Mouse (Mus musculus): Measurements from ENCODE around the gene Kcng4. TPM values are rescaled to one million over a fixed set of nuclear protein-coding genes. Genes with fewer than 3 reads are reported as not detected.

Gene Kcng4
- polyA plus RNA-seq, 1 experiment from 2014 or later: not detected

DNA sequence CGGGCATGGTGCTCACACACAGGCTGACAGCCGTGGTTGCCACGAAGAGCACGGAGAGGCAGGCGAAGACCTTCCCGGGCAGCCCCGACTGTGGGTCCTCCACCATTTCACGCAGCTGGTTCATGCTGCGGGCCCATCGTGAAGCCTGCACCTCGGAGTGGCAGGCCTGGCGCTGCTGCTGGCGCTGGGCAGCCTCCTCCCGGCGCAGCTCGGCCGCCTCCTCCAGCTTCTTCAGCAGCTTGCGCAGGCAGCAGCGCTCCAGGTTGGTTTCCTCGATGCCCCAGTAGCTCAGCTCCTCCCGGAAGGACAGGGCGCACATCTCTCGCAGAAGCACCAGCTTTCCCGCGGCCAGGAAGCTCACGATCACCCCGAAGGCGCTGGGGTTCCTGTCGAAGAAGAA is 2.6 kb downstream of the Kcng4 start:
- no peak overlapping the region for H3K4me3 ChIP-seq (ENCODE audit: control insufficient read depth in 1 of 2, insufficient read depth in 1 of 2, low read depth in 1 of 2, low read length in 2 of 2)
- H3K27me3 ChIP-seq (ENCODE audit: control insufficient read depth, insufficient read depth, low read length): peaks cover 25% of the 10 kb centered on the region
- WGBS: 38% methylated on average over 29 of the region's 29 CpGs

DNA sequence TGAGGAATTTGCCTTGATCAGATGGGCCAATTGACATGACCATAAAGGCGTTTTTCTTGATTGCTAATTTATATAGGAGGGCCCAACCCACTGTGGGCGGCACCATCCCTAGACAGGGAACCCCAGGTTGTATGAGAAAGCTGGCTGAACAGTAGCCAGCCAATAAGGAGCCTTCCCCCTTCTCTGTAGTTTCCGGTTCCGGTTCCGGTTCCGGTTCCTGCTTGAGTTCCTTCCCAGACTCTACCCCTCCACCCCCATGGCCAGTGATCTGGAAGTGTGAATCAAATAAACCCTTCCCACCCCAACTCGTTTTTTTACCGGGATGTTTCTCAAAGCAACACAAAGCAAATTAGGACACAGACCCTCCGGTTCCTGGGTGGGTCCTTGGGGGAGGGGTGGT is 3.2 kb downstream of the Kcng4 start:
- H3K9me3 ChIP-seq (ENCODE audit: control insufficient read depth, low read length): no peaks in the 10 kb centered on the region
- H3K4me3 ChIP-seq (ENCODE audit: control insufficient read depth in 1 of 2, insufficient read depth in 1 of 2, low read depth in 1 of 2, low read length in 2 of 2): no peak overlapping the region
- H3K4me2 ChIP-seq (ENCODE audit: low read length): no peak overlapping the region
- peaks cover 10 to 15% of the 10 kb centered on the region in 2 experiments; a peak in 2 of 4 replicates for H3K4me1 ChIP-seq (ENCODE audit: control insufficient read depth in 2 of 2, insufficient read depth in 2 of 2, low read length in 2 of 2)
- H3K27ac ChIP-seq (replicated peaks in 1 of 2; ENCODE audit: control insufficient read depth in 1 of 2, insufficient read depth in 1 of 2, low read depth in 2 of 2, low read length in 2 of 2): no peak overlapping the region
- 82% methylated on average over 9 of the region's 9 CpGs for WGBS
- no peak for ATAC-seq (ENCODE audit: insufficient number of reproducible peaks, insufficient read depth, low FRiP score, low read depth)
- H3K9ac ChIP-seq (ENCODE audit: low read length): no peak overlapping the region
- H3K36me3 ChIP-seq (ENCODE audit: control insufficient read depth, insufficient read depth, low read length): no peaks in the 10 kb centered on the region
- H3K27me3 ChIP-seq (ENCODE audit: control insufficient read depth, insufficient read depth, low read length): peaks cover 25% of the 10 kb centered on the region

More for the DNA sequence above, 2.6 kb downstream of the Kcng4 start:
- H3K4me1 ChIP-seq (ENCODE audit: control insufficient read depth in 2 of 2, insufficient read depth in 2 of 2, low read length in 2 of 2): peaks cover 9 to 11% of the 10 kb centered on the region in 2 experiments; a peak in 2 of 4 replicates
- no peaks in the 10 kb centered on the region for H3K36me3 ChIP-seq (ENCODE audit: control insufficient read depth, insufficient read depth, low read length)
- no peak overlapping the region for H3K9ac ChIP-seq (ENCODE audit: low read length)
- H3K27ac ChIP-seq (replicated peaks in 1 of 2; ENCODE audit: control insufficient read depth in 1 of 2, insufficient read depth in 1 of 2, low read depth in 2 of 2, low read length in 2 of 2): no peak overlapping the region
- no peak overlapping the region for H3K4me2 ChIP-seq (ENCODE audit: low read length)
- H3K9me3 ChIP-seq (ENCODE audit: control insufficient read depth, low read length): no peaks in the 10 kb centered on the region
- ATAC-seq (ENCODE audit: insufficient number of reproducible peaks, insufficient read depth, low FRiP score, low read depth): no peak

DNA sequence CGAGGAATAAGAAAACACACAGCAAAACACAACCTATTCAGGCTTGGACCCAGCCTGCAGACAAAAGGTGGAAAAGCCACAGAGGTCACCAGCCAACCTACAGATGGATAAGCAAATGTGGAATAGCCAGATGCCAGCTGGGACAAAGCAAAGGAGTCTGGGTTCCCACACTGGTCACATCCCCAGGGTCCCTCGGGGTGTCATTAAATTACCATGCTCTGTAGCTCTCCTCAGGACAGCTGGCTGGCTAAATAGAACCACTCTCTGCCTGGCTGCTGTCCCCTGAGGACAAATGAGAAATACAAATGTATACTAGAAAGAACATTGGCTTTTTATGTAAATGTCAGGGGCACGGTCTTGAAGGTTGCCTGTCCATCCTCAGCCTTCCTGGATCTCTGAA is 4.6 kb downstream of the Kcng4 start:
- peaks cover 23% of the 10 kb centered on the region for H3K27me3 ChIP-seq (ENCODE audit: control insufficient read depth, insufficient read depth, low read length)
- H3K9ac ChIP-seq (ENCODE audit: low read length): no peak overlapping the region
- H3K9me3 ChIP-seq (ENCODE audit: control insufficient read depth, low read length): no peaks in the 10 kb centered on the region
- peaks cover 8 to 10% of the 10 kb centered on the region in 2 experiments; a peak in 2 of 4 replicates for H3K4me1 ChIP-seq (ENCODE audit: control insufficient read depth in 2 of 2, insufficient read depth in 2 of 2, low read length in 2 of 2)
- ATAC-seq (ENCODE audit: insufficient number of reproducible peaks, insufficient read depth, low FRiP score, low read depth): no peak
- H3K4me3 ChIP-seq (ENCODE audit: control insufficient read depth in 1 of 2, insufficient read depth in 1 of 2, low read depth in 1 of 2, low read length in 2 of 2): no peak overlapping the region
- no peak overlapping the region for H3K27ac ChIP-seq (replicated peaks in 1 of 2; ENCODE audit: control insufficient read depth in 1 of 2, insufficient read depth in 1 of 2, low read depth in 2 of 2, low read length in 2 of 2)
- H3K36me3 ChIP-seq (ENCODE audit: control insufficient read depth, insufficient read depth, low read length): no peaks in the 10 kb centered on the region
- no peak overlapping the region for H3K4me2 ChIP-seq (ENCODE audit: low read length)
- WGBS: 66% methylated on average over 3 of the region's 3 CpGs

DNA sequence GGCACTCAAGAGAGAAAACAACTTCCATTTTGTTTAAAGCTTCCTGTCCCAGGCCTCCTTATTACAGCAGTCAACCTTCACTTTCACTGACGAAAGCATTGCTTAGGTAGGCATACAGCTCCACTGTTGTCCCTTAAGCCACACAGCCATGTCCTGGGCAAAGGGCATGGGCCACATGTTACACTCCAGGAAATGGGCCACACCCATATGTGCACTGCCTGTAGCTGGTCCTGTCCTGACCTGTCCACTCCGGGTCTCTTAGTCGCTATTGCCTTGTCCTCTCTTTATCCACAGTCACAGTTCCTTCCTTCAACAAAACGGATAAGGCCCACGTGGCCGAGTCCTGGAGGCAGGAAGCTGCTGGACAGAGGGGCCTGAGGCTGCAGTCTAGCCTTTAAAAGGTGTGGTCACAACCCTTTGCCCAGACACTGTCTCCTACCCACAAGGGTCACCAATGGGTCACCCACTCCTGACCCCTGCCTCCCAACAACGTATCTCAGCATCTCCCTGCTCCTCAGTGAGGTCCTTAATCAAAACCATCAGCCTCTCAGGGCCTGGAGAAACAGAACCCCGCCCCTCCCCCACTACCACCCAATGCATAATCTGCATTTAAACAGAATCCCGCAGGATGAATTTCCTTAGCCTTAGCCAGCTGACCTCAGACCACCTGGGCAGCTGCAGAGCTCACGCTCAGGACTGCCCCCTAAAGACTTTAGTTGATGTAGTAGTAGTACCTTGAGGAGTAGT is 7.7 kb downstream of the Kcng4 start:
- Histone ChIP-seq H3K4me1 (ENCODE audit: control insufficient read depth in 2 of 2, insufficient read depth in 2 of 2, low read length in 2 of 2) (0 out of 4 replicates have a peak, but pooled peaks cover 2 to 5% of the 10 kb centered on the region in 2 experiments), H3K27ac (replicated peaks in 1 of 2; ENCODE audit: control insufficient read depth in 1 of 2, insufficient read depth in 1 of 2, low read depth in 2 of 2, low read length in 2 of 2) (no peak overlapping the region), H3K9me3 (ENCODE audit: control insufficient read depth, low read length) (no peaks in the 10 kb centered on the region), H3K4me2 (ENCODE audit: low read length) (no peak overlapping the region), H3K36me3 (ENCODE audit: control insufficient read depth, insufficient read depth, low read length) (no peaks in the 10 kb centered on the region), H3K4me3 (ENCODE audit: control insufficient read depth in 1 of 2, insufficient read depth in 1 of 2, low read depth in 1 of 2, low read length in 2 of 2) (no peak overlapping the region), H3K27me3 (ENCODE audit: control insufficient read depth, insufficient read depth, low read length) (peaks cover 14% of the 10 kb centered on the region; the same call in 1 of the 2 replicates), H3K9ac (ENCODE audit: low read length) (no peak overlapping the region)
- WGBS: 37% methylated on average over 10 of the region's 10 CpGs
- no peak for ATAC-seq (ENCODE audit: insufficient number of reproducible peaks, insufficient read depth, low FRiP score, low read depth)

DNA sequence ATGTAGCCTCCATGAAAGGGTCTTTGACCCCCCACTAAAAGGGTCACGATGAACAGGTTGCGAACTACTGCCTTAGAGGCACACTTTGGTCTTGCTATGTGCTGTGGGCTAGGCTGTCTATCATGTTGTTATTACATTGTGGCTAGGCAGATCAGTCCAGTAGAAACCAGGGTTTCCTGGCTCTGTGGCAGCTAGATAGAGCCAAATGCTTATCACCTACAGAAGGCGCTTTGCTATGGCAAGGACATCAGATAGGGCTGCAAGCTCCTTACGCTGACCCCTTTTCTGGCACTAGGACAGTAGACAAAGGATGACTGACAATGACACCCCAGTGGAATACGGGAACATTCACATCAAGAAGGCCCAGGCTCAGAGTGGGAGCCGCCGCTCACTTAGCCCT is 8.3 kb downstream of the Kcng4 start:
- no peak overlapping the region for H3K4me2 ChIP-seq (ENCODE audit: low read length)
- H3K27me3 ChIP-seq (ENCODE audit: control insufficient read depth, insufficient read depth, low read length): peaks cover 12% of the 10 kb centered on the region; the same call in 1 of the 2 replicates
- H3K9ac ChIP-seq (ENCODE audit: low read length): no peak overlapping the region
- H3K4me3 ChIP-seq (ENCODE audit: control insufficient read depth in 1 of 2, insufficient read depth in 1 of 2, low read depth in 1 of 2, low read length in 2 of 2): no peak overlapping the region
- WGBS: 66% methylated on average over 7 of the region's 7 CpGs
- H3K36me3 ChIP-seq (ENCODE audit: control insufficient read depth, insufficient read depth, low read length): no peaks in the 10 kb centered on the region
- 0 out of 4 replicates have a peak, but pooled peaks cover 2 to 5% of the 10 kb centered on the region in 2 experiments for H3K4me1 ChIP-seq (ENCODE audit: control insufficient read depth in 2 of 2, insufficient read depth in 2 of 2, low read length in 2 of 2)
- H3K9me3 ChIP-seq (ENCODE audit: control insufficient read depth, low read length): no peaks in the 10 kb centered on the region
- ATAC-seq (ENCODE audit: insufficient number of reproducible peaks, insufficient read depth, low FRiP score, low read depth): no peak
- H3K27ac ChIP-seq (replicated peaks in 1 of 2; ENCODE audit: control insufficient read depth in 1 of 2, insufficient read depth in 1 of 2, low read depth in 2 of 2, low read length in 2 of 2): no peak overlapping the region

DNA sequence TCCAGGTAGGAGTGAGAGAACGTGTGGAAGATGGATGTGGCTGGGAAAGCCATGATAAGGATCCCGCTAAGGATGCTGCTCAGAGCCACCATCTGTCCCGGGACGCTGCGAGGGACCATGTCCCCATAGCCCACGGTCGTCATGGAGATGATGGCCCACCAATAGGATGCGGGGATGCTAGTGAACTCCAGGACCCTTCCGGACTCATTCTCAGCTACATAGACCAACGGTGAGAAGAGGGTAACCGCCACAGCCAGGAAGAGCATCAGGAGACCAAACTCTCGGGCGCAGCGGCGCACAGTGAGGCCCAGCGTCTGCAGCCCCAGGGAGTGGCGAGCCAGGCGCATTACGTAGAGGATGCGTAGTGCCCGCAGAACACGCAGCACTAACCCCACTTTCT is 9.7 kb downstream of the Kcng4 start:
- Histone ChIP-seq H3K4me1 (ENCODE audit: control insufficient read depth in 2 of 2, insufficient read depth in 2 of 2, low read length in 2 of 2) (peaks cover 5 to 8% of the 10 kb centered on the region in 2 experiments; a peak in 3 of 4 replicates), H3K27me3 (ENCODE audit: control insufficient read depth, insufficient read depth, low read length) (0 out of 2 replicates have a peak, but pooled peaks cover 5% of the 10 kb centered on the region), H3K36me3 (ENCODE audit: control insufficient read depth, insufficient read depth, low read length) (no peaks in the 10 kb centered on the region), H3K4me2 (ENCODE audit: low read length) (no peak overlapping the region), H3K9ac (ENCODE audit: low read length) (no peak overlapping the region), H3K9me3 (ENCODE audit: control insufficient read depth, low read length) (no peaks in the 10 kb centered on the region), H3K4me3 (ENCODE audit: control insufficient read depth in 1 of 2, insufficient read depth in 1 of 2, low read depth in 1 of 2, low read length in 2 of 2) (no peak overlapping the region), H3K27ac (replicated peaks in 1 of 2; ENCODE audit: control insufficient read depth in 1 of 2, insufficient read depth in 1 of 2, low read depth in 2 of 2, low read length in 2 of 2) (no peak overlapping the region)
- no peak for ATAC-seq (ENCODE audit: insufficient number of reproducible peaks, insufficient read depth, low FRiP score, low read depth)
- 70% methylated on average over 22 of the region's 22 CpGs for WGBS

DNA sequence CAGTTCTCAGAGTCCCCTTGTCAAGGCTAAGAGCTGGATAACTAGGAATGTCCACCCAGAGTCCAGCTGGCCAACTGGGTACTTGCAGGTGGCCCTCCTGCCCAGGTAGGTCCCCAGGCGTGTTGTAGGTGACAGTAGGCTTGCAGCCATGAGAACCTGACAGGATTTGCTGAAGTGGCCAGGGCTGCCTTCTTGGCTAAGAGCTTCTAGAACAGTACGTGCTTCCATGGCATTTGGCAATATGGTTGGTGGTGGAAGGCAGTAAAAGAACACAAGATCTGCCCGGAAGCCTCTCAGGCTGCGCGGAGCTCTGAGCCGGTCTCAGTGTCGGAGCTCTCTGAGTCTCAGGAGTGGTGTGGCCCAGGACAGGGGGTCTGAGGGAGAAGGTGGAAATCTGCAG is 10.6 kb downstream of the Kcng4 start:
- H3K4me1 ChIP-seq (ENCODE audit: control insufficient read depth in 2 of 2, insufficient read depth in 2 of 2, low read length in 2 of 2): peaks cover 8 to 9% of the 10 kb centered on the region in 2 experiments; a peak in 3 of 4 replicates
- no peak overlapping the region for H3K4me3 ChIP-seq (ENCODE audit: control insufficient read depth in 1 of 2, insufficient read depth in 1 of 2, low read depth in 1 of 2, low read length in 2 of 2)
- no peak overlapping the region for H3K4me2 ChIP-seq (ENCODE audit: low read length)
- H3K9ac ChIP-seq (ENCODE audit: low read length): no peak overlapping the region
- H3K27me3 ChIP-seq (ENCODE audit: control insufficient read depth, insufficient read depth, low read length): 0 out of 2 replicates have a peak, but pooled peaks cover 5% of the 10 kb centered on the region
- no peaks in the 10 kb centered on the region for H3K9me3 ChIP-seq (ENCODE audit: control insufficient read depth, low read length)
- 85% methylated on average over 7 of the region's 7 CpGs for WGBS
- ATAC-seq (ENCODE audit: insufficient number of reproducible peaks, insufficient read depth, low FRiP score, low read depth): no peak
- no peaks in the 10 kb centered on the region for H3K36me3 ChIP-seq (ENCODE audit: control insufficient read depth, insufficient read depth, low read length)
- no peak overlapping the region for H3K27ac ChIP-seq (replicated peaks in 1 of 2; ENCODE audit: control insufficient read depth in 1 of 2, insufficient read depth in 1 of 2, low read depth in 2 of 2, low read length in 2 of 2)
